In genomic region chr16:32163891-32164290, GRCm38 (mm10) we compare ENCODE assay signal across 1 mouse cellular context.
TF ChIP-seq lines count a peak whose summit lies in the region.

No protein-coding gene starts in this region.

TF ChIP-seq in CH12.LX, 34 proteins besides CTCF, POLR2A, EP300 and RAD21 (continued from another document):
- TF ChIP-seq ETS1 (conservative IDR thresholded peaks at IDR 0.05; ENCODE audit: low read depth, low read length) = no peak
- TF ChIP-seq JUND (conservative IDR thresholded peaks at IDR 0.05; ENCODE audit: low read depth, low read length) = no peak
- TF ChIP-seq MAZ (IDR thresholded peaks at IDR 0.05; ENCODE audit: low read depth, low read length) = no peak
